Mouse (Mus musculus) neural tube, embryonic 11.5 days (tissue): ENCODE results near the gene Capn10. TPM values are rescaled to one million over a fixed set of nuclear protein-coding genes. Genes with fewer than 3 reads are reported as not detected.

ENCODE experiments used
- ATAC-seq: fragments of 200-750 bp; cut with Nextera tagmentation; 2 replicates; pipeline ENCODE4 v1.8.0; 2017; ENCODE audit warnings: moderate number of reproducible peaks, mild to moderate bottlenecking, moderate TSS enrichment, moderate library complexity; ENCODE audit not compliant: insufficient read depth, low FRiP score, low TSS enrichment
- DNase-seq: peaks from one replicate; pipeline ENCODE4 v3.0.0-alpha.2; 2015; ENCODE audit warnings: low spot score
- H3K27ac ChIP-seq: fragments of 300-500 bp; sonication (generic); 2 replicates; pipeline ENCODE4 v1.5.1; 2014; ENCODE audit warnings: low read depth, mild to moderate bottlenecking, low read length
- H3K27me3 ChIP-seq: fragments of 300-500 bp; sonication (generic); 2 replicates; pipeline ENCODE4 v1.6.1; 2014; ENCODE audit warnings: mild to moderate bottlenecking, low read length, mixed read lengths; ENCODE audit not compliant: control insufficient read depth, insufficient read depth
- H3K36me3 ChIP-seq: fragments of 300-500 bp; sonication (generic); 2 replicates; pipeline ENCODE4 v1.6.1; 2014; ENCODE audit warnings: mild to moderate bottlenecking, low read length, moderate library complexity, mixed read lengths; ENCODE audit not compliant: control insufficient read depth, insufficient read depth
- H3K4me1 ChIP-seq: fragments of 300-500 bp; sonication (generic); 2 replicates; pipeline ENCODE4 v1.6.1; 2014; ENCODE audit warnings: low read length, mixed read lengths; ENCODE audit not compliant: control insufficient read depth, insufficient read depth
- H3K4me2 ChIP-seq: fragments of 300-500 bp; sonication (generic); 2 replicates; pipeline ENCODE4 v1.6.1; 2014; ENCODE audit warnings: low read depth, mild to moderate bottlenecking, moderate library complexity
- H3K4me3 ChIP-seq: fragments of 300-500 bp; sonication (generic); 2 replicates; pipeline ENCODE4 v1.5.1; 2014; ENCODE audit warnings: low read depth, low read length
- H3K9ac ChIP-seq: fragments of 300-500 bp; sonication (generic); 2 replicates; pipeline ENCODE4 v1.6.1; 2014; ENCODE audit warnings: mild to moderate bottlenecking, low read length
- H3K9me3 ChIP-seq: fragments of 300-500 bp; sonication (generic); 2 replicates; pipeline ENCODE4 v1.6.1; 2016; ENCODE audit warnings: low read length; ENCODE audit not compliant: control insufficient read depth
- WGBS: fragments of 180-500 bp; shearing (Covaris S2); extraction: QIAGEN DNeasy Blood & Tissue Kit; methylation state at CpG from one replicate; pipeline ENCODE4 v1.1.7; 2014; 5-methylcytosine and 5-hydroxymethylcytosine counted together
- polyA plus RNA-seq: library from polyadenylated mRNA; unstranded; fragments of >200 nt; fragmentation: Nextera tagmentation; extraction: Ambion mirVana; gene quantifications from 2 replicates; pipeline ENCODE4 v1.2.1, GENCODE M21; 2014

Capn10 gene
- polyA plus RNA-seq = 39.2 and 43.4 TPM in 2 replicates

GRCm38 (mm10) chr1:92934182-92934827 is at the start of gene Capn10:
Capn10 (plus strand) TSS chr1:92934376.
- no peaks in the 10 kb centered on the region for H3K9me3 ChIP-seq
- H3K27ac ChIP-seq = peak within 1 kb of the TSS; percentile 90
- ATAC-seq = peak; percentile 100
- peak; percentile 96 for DNase-seq
- under 1% methylated on average over 45 of the region's 45 CpGs for WGBS
- peak within 1 kb of the TSS; percentile 56 for H3K9ac ChIP-seq
- peak within 1 kb of the TSS; percentile 51 for H3K4me3 ChIP-seq
- H3K4me1 ChIP-seq = peaks cover 19% of the 10 kb centered on the region
- peak within 1 kb of the TSS; percentile 71 for H3K4me2 ChIP-seq
- no peaks in the 10 kb centered on the region for H3K36me3 ChIP-seq
- no peaks in the 10 kb centered on the region for H3K27me3 ChIP-seq

DNA sequence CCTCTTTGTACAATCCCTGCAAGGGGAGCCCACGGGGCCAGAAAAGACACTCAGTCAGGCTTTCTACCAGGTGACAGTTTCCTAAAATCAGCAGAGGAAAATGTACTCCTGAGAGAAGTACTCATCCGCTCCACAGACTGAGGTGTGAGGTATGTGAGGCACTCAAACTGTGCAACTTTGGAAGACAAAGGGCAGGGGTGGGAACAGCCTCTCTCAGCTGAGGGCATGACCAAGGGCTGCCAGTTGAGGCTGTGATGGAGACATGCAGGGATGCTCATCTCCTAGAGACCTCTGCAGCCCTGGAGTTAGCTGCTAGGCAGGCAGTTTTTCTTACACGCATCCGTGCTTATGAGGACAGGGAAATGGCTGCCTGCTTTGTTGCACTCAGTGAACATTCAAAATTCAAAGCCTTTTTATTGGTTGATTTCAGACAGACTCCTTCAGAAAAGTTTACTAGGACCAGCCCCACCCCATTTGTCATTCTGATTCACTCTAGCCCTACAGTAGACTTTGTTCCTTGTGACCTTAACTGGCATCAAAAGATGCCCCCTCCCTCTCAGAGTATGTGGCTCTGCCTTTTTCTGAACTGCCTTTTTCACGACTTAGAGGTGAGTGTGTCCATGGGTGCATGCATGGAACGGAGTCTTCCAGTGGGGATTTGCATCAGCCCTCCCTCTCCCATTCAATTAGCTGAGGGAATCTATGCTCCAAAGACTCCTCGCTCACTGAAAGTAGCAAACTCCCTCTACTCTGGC is 45.1 kb upstream of the Capn10 start:
- no peak overlapping the region for H3K9ac ChIP-seq
- 69% methylated on average over 7 of the region's 7 CpGs for WGBS
- no peak overlapping the region for H3K4me2 ChIP-seq
- H3K27ac ChIP-seq = no peak overlapping the region
- H3K9me3 ChIP-seq = no peaks in the 10 kb centered on the region
- H3K4me1 ChIP-seq = no peaks in the 10 kb centered on the region
- ATAC-seq = no peak
- DNase-seq = no peak
- no peaks in the 10 kb centered on the region for H3K36me3 ChIP-seq
- H3K27me3 ChIP-seq = no peaks in the 10 kb centered on the region
- H3K4me3 ChIP-seq = no peak overlapping the region

- no peaks in the 10 kb centered on the region for H3K4me1 ChIP-seq
- H3K4me3 ChIP-seq = no peak overlapping the region
- H3K4me2 ChIP-seq = no peak overlapping the region
- no peaks in the 10 kb centered on the region for H3K36me3 ChIP-seq
- H3K9ac ChIP-seq = no peak overlapping the region
- H3K27me3 ChIP-seq = no peaks in the 10 kb centered on the region
- ATAC-seq (no peak), DNase-seq (no peak)
- H3K9me3 ChIP-seq = no peaks in the 10 kb centered on the region
- WGBS = 71% methylated on average over 3 of the region's 3 CpGs
- H3K27ac ChIP-seq = no peak overlapping the region
These were observed 41.4 kb upstream of the Capn10 start for GRCm38 (mm10) chr1:92892791-92893190.

DNA sequence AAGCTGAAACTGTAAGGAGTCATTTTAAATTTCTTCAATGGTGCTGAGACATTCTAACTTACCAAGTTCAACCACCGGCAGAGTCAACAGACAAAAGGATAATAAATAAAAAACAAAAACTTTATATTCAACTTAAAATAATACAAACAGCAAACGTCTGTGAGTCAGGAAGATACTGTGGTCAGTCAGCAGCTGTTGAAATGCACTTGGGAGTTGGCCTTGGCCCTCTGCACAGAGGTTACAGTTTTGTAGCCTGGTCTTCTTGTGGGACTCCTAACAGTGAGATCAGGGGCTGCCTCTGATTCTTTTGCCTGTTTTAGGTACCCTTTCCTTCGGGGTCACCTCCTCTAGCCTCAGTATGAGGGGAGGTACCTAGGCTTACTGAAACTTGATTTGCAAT is 40.3 kb upstream of the Capn10 start:
- ATAC-seq (no peak), DNase-seq (no peak)
- H3K4me1 ChIP-seq = no peaks in the 10 kb centered on the region
- no peak overlapping the region for H3K9ac ChIP-seq
- no peaks in the 10 kb centered on the region for H3K36me3 ChIP-seq
- 77% methylated on average over 3 of the region's 3 CpGs for WGBS
- no peaks in the 10 kb centered on the region for H3K9me3 ChIP-seq
- no peak overlapping the region for H3K4me2 ChIP-seq
- no peaks in the 10 kb centered on the region for H3K27me3 ChIP-seq
- no peak overlapping the region for H3K27ac ChIP-seq
- H3K4me3 ChIP-seq = no peak overlapping the region

GRCm38 (mm10) chr1:92895089-92895488 is 39.1 kb upstream of the Capn10 start:
- WGBS = 13% methylated on average over 3 of the region's 3 CpGs
- Histone ChIP-seq H3K36me3 (no peaks in the 10 kb centered on the region), H3K27me3 (no peaks in the 10 kb centered on the region), H3K9ac (no peak overlapping the region), H3K4me3 (no peak overlapping the region), H3K27ac (no peak overlapping the region), H3K4me1 (no peaks in the 10 kb centered on the region), H3K4me2 (no peak overlapping the region), H3K9me3 (no peaks in the 10 kb centered on the region)
- 0 out of 2 replicates have a peak, but pooled peaks have one; percentile 67 for ATAC-seq
- peak; percentile 85 for DNase-seq

DNA sequence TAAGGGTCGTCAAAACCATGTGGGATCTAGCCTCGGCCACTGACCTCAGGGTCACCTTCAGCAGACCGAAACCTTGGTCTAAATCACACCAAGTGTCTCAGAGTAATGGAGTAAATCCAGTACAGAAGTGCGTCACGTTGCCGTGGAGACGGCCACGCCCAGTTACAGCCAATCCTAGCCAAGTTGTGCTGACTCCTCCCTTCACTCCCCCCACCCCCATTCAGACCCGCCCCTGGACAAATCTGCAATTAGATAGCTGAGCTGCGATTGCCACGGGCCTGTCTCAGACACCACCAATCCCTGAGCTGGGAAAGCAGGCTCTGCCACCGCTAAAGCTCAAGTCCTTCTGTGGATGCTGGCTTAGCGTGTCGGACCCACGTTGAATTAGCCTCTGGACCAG is 31.4 kb upstream of the Capn10 start, which contains the start of gene Ankmy1:
Ankmy1 (minus strand) TSS at position 121 of the 400 bp plus-strand sequence.
- peaks cover 8% of the 10 kb centered on the region; the same call in 1 of the 2 replicates for H3K4me1 ChIP-seq
- H3K27me3 ChIP-seq = no peaks in the 10 kb centered on the region
- WGBS = 2% methylated on average over 15 of the region's 15 CpGs
- H3K4me3 ChIP-seq = peak within 1 kb of the TSS; percentile 10; the same call in 1 of the 2 replicates
- DNase-seq (peak; percentile 80), ATAC-seq (peak; percentile 51; the same call in 1 of the 2 replicates)
- no peaks in the 10 kb centered on the region for H3K36me3 ChIP-seq
- no peak within 1 kb of the TSS for H3K27ac ChIP-seq
- no peaks in the 10 kb centered on the region for H3K9me3 ChIP-seq
- peak within 1 kb of the TSS; percentile 45 for H3K4me2 ChIP-seq
- H3K9ac ChIP-seq = no peak within 1 kb of the TSS

DNA sequence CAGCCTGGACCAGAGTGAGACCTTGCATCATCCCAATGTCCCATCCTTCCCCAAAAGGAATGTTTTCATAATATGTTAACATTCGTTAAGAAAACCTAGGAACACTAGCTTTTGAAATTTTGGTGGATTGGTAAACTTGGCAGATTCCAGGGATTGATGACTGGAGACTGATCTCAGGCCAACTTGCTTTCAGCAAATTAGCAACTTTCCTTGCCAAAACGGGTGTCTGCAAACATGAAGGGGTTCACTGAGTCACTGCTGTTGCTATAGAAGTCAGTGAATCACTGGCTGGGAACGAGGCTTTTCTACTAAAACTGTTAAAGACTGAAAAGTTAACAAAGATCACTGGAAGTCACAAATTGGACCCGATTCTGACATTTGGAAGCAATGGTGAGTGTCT is 30.5 kb upstream of the Capn10 start:
- Histone ChIP-seq H3K27me3 (no peaks in the 10 kb centered on the region), H3K4me1 (peaks cover 10% of the 10 kb centered on the region; the same call in 1 of the 2 replicates), H3K4me3 (no peak overlapping the region), H3K9ac (no peak overlapping the region), H3K27ac (no peak overlapping the region), H3K36me3 (no peaks in the 10 kb centered on the region), H3K4me2 (no peak overlapping the region), H3K9me3 (no peaks in the 10 kb centered on the region)
- no peak for DNase-seq
- ATAC-seq = no peak
- WGBS = 76% methylated on average over 4 of the region's 4 CpGs

DNA sequence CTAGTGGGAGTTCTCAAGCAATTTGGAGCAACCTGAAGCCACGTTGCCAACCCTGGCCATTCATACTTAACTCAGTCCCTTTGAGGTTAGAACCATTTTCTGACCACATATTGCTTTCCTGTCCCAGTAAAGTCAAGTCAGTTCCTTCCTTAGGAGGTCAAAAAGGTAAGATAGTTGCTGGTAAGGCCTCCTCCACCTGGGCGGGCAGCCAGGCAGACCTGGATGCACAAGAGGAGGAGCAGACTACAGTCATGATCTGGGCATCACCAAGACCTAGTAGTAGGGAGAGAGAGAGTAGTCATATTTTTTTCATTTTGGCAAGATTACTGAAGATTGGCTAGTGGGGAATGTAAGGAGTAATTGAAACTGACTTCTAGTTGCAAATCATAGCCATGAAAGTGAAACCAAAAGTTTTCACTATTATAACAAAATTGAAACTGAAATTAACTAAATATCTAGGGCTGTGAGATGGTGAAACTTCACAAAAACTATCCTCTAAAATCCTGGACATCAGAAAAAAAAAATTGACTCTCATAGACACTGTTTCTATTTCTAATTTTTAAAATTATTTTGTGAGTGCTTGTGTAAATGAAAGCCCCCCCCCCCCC is 28.4 kb upstream of the Capn10 start:
- no peaks in the 10 kb centered on the region for H3K9me3 ChIP-seq
- no peak overlapping the region for H3K4me3 ChIP-seq
- no peak for DNase-seq
- WGBS = 83% methylated on average over 2 of the region's 2 CpGs
- no peak for ATAC-seq
- H3K4me2 ChIP-seq = no peak overlapping the region
- H3K27me3 ChIP-seq = no peaks in the 10 kb centered on the region
- H3K27ac ChIP-seq = no peak overlapping the region
- no peak overlapping the region for H3K9ac ChIP-seq
- H3K4me1 ChIP-seq = peaks cover 16% of the 10 kb centered on the region
- no peaks in the 10 kb centered on the region for H3K36me3 ChIP-seq
